Mouse (Mus musculus): ENCODE data around the gene Lancl3. TPM values are rescaled to one million over a fixed set of nuclear protein-coding genes. Genes with fewer than 3 reads are reported as not detected.

Gene Lancl3
- 9.7 TPM for polyA plus RNA-seq (2014; fragmentation: Illumina TruSeq; extraction: RNeasy Lipid Tissue Mini Kit (QIAGEN cat#74804); ENCODE audit: low read depth, low replicate concordance)

GRCm38 (mm10) chrX:9199761-9200371 lies at the start of gene Lancl3:
TSS of gene Lancl3 (plus strand) at chrX:9199902.

GRCm38 (mm10) chrX:9256766-9257165 lies 57.1 kb downstream of the Lancl3 start, which contains the start of gene Gm14862:
TSS of gene Gm14862 (minus strand) at chrX:9256899.

GRCm38 (mm10) chrX:9272460-9273361 lies 73.0 kb downstream of the Lancl3 start, which contains the start of gene Xk:
TSS of gene Xk (plus strand) at chrX:9272756.

GRCm38 (mm10) chrX:9283464-9283863 lies 83.8 kb downstream of the Lancl3 start, which contains the start of gene H2al1m:
TSS of gene H2al1m (plus strand) at chrX:9283764.

Other genes with a start within 250 kb of the Lancl3 start
- gene Fthl17b, start 236.9 kb upstream of the Lancl3 start, polyA plus RNA-seq (2014; fragmentation: Illumina TruSeq; extraction: RNeasy Lipid Tissue Mini Kit (QIAGEN cat#74804); ENCODE audit: low read depth, low replicate concordance) = not detected
- not detected for gene Fthl17c, start 223.3 kb upstream of the Lancl3 start, polyA plus RNA-seq (2014; fragmentation: Illumina TruSeq; extraction: RNeasy Lipid Tissue Mini Kit (QIAGEN cat#74804); ENCODE audit: low read depth, low replicate concordance)
- not detected for gene Fthl17d, start 213.1 kb upstream of the Lancl3 start, polyA plus RNA-seq (2014; fragmentation: Illumina TruSeq; extraction: RNeasy Lipid Tissue Mini Kit (QIAGEN cat#74804); ENCODE audit: low read depth, low replicate concordance)
- not detected for gene Fthl17e, start 166.4 kb upstream of the Lancl3 start, polyA plus RNA-seq (2014; fragmentation: Illumina TruSeq; extraction: RNeasy Lipid Tissue Mini Kit (QIAGEN cat#74804); ENCODE audit: low read depth, low replicate concordance)
- not detected for gene Fthl17f, start 136.9 kb upstream of the Lancl3 start, polyA plus RNA-seq (2014; fragmentation: Illumina TruSeq; extraction: RNeasy Lipid Tissue Mini Kit (QIAGEN cat#74804); ENCODE audit: low read depth, low replicate concordance)
- not detected for gene 4930402K13Rik, start 95.3 kb upstream of the Lancl3 start, polyA plus RNA-seq (2014; fragmentation: Illumina TruSeq; extraction: RNeasy Lipid Tissue Mini Kit (QIAGEN cat#74804); ENCODE audit: low read depth, low replicate concordance)
- not detected for gene Gm14862, start 57.0 kb downstream of the Lancl3 start, polyA plus RNA-seq (2014; fragmentation: Illumina TruSeq; extraction: RNeasy Lipid Tissue Mini Kit (QIAGEN cat#74804); ENCODE audit: low read depth, low replicate concordance)
- gene Xk, start 72.9 kb downstream of the Lancl3 start, polyA plus RNA-seq (2014; fragmentation: Illumina TruSeq; extraction: RNeasy Lipid Tissue Mini Kit (QIAGEN cat#74804); ENCODE audit: low read depth, low replicate concordance) = 7.6 TPM
- not detected for gene H2al1m, start 83.9 kb downstream of the Lancl3 start, polyA plus RNA-seq (2014; fragmentation: Illumina TruSeq; extraction: RNeasy Lipid Tissue Mini Kit (QIAGEN cat#74804); ENCODE audit: low read depth, low replicate concordance)
- gene H2al1k, start 150.7 kb downstream of the Lancl3 start, polyA plus RNA-seq (2014; fragmentation: Illumina TruSeq; extraction: RNeasy Lipid Tissue Mini Kit (QIAGEN cat#74804); ENCODE audit: low read depth, low replicate concordance) = not detected